Mouse (Mus musculus) gastrocnemius, postnatal 10 days (tissue): ENCODE measurements around the gene Nr5a2. TPM values are rescaled to one million over a fixed set of nuclear protein-coding genes. Genes with fewer than 3 reads are reported as not detected.

Source experiments
- DNase-seq: peaks from one replicate; pipeline ENCODE4 v3.0.0; 2021; ENCODE audit warnings: mixed read lengths
- total RNA-seq, 2 experiments: library from RNA; stranded (reverse); gene quantifications; 2 replicates each; pipeline ENCODE4 v1.2.3; 2021

The Nr5a2 gene
- total RNA-seq, 2 experiments from 2014 or later, result 2.3 to 4.3 TPM

GRCm38 (mm10) chr1:136910144-136910543, 50.1 kb downstream of the Nr5a2 start:
- DNase-seq, result no peak

GRCm38 (mm10) chr1:136909494-136910037, 50.7 kb downstream of the Nr5a2 start:
- DNase-seq, result no peak

- DNase-seq, result no peak
Measured at GRCm38 (mm10) chr1:136898130-136898529, 62.1 kb downstream of the Nr5a2 start.

- DNase-seq, result no peak
Measured at GRCm38 (mm10) chr1:136896351-136896750, 63.9 kb downstream of the Nr5a2 start.

- DNase-seq, result no peak
Measured at GRCm38 (mm10) chr1:136895877-136896276, 64.4 kb downstream of the Nr5a2 start.

GRCm38 (mm10) chr1:136894753-136895152, 65.5 kb downstream of the Nr5a2 start:
- no peak for DNase-seq

GRCm38 (mm10) chr1:136893162-136893561, 67.1 kb downstream of the Nr5a2 start:
- DNase-seq, result no peak

GRCm38 (mm10) chr1:136890439-136890838, 69.8 kb downstream of the Nr5a2 start:
- no peak for DNase-seq

- DNase-seq, result no peak
Measured at GRCm38 (mm10) chr1:136888704-136889103, 71.5 kb downstream of the Nr5a2 start.

GRCm38 (mm10) chr1:136886678-136887077, 73.6 kb downstream of the Nr5a2 start:
- DNase-seq, result no peak

- DNase-seq, result no peak
Measured at GRCm38 (mm10) chr1:136883458-136884174, 76.6 kb downstream of the Nr5a2 start.

- no peak for DNase-seq
Measured at GRCm38 (mm10) chr1:136880260-136880659, 80.0 kb downstream of the Nr5a2 start.

- no peak for DNase-seq
Measured at GRCm38 (mm10) chr1:136875006-136875405, 85.2 kb downstream of the Nr5a2 start.

- DNase-seq, result peak; percentile 43
Measured at GRCm38 (mm10) chr1:136868955-136869354, 91.3 kb downstream of the Nr5a2 start.

- DNase-seq, result no peak
Measured at GRCm38 (mm10) chr1:136868285-136868684, 92.0 kb downstream of the Nr5a2 start.

GRCm38 (mm10) chr1:136866481-136867092, 93.7 kb downstream of the Nr5a2 start:
- no peak for DNase-seq

- DNase-seq, result no peak
Measured at GRCm38 (mm10) chr1:136863209-136863608, 97.0 kb downstream of the Nr5a2 start.

GRCm38 (mm10) chr1:136859454-136859853, 100.8 kb downstream of the Nr5a2 start:
- DNase-seq, result no peak

GRCm38 (mm10) chr1:136858724-136859123, 101.5 kb downstream of the Nr5a2 start:
- no peak for DNase-seq

GRCm38 (mm10) chr1:136856104-136856503, 104.1 kb downstream of the Nr5a2 start:
- DNase-seq, result no peak

- no peak for DNase-seq
Measured at GRCm38 (mm10) chr1:136848791-136849190, 111.5 kb downstream of the Nr5a2 start.

- DNase-seq, result no peak
Measured at GRCm38 (mm10) chr1:136846081-136846480, 114.2 kb downstream of the Nr5a2 start.

GRCm38 (mm10) chr1:136845341-136845740, 114.9 kb downstream of the Nr5a2 start:
- DNase-seq, result no peak

GRCm38 (mm10) chr1:136840512-136840911, 119.7 kb downstream of the Nr5a2 start:
- no peak for DNase-seq
